Mouse (Mus musculus) MEL (cell line): ENCODE measurements at regions not wholly inside any gene's neighbourhood (a gene's known extent, or its start where the extent isn't known, plus 50 kb on each side); places are given as distances from the start of the nearest gene placed in this dataset.

Source experiments
- DNase-seq: peaks from one replicate; pipeline ENCODE4 v3.0.0; 2011; ENCODE audit warnings: low read depth, low spot score
- H3K27ac ChIP-seq: 2 replicates; pipeline ENCODE4 v1.5.1; 2012; ENCODE audit warnings: low read depth, mild to moderate bottlenecking, control low read depth, low read length, moderate library complexity; ENCODE audit not compliant: control insufficient read depth
- H3K27me3 ChIP-seq, 2 experiments: fragments of 150-350 bp in 1 of 2; sonication (generic) in 1 of 2; 2 replicates each; pipeline ENCODE4 v1.6.1; 2012; ENCODE audit warnings: low read length in 2 of 2, mild to moderate bottlenecking in 2 of 2, improper control_type of control experiment in 1 of 2, moderate library complexity in 1 of 2; ENCODE audit not compliant: insufficient read depth in 2 of 2, control insufficient read depth in 1 of 2
- H3K36me3 ChIP-seq, 2 experiments: 2 replicates each; pipeline ENCODE4 v1.6.1; 2012 to 2014; ENCODE audit warnings: low read length in 2 of 2, improper control_type of control experiment in 1 of 2, inconsistent platforms in 1 of 2, mild to moderate bottlenecking in 1 of 2; ENCODE audit not compliant: insufficient read depth in 2 of 2, control insufficient read depth in 1 of 2
- H3K4me1 ChIP-seq, 2 experiments: fragments of 150-350 bp in 1 of 2; sonication (generic) in 1 of 2; 2 replicates each; pipeline ENCODE4 v1.6.1; 2012; ENCODE audit warnings: low read length in 2 of 2, improper control_type of control experiment in 1 of 2, mild to moderate bottlenecking in 1 of 2; ENCODE audit not compliant: insufficient read depth in 2 of 2, control insufficient read depth in 1 of 2
- H3K4me3 ChIP-seq, 2 experiments: fragments of 150-350 bp in 1 of 2; sonication (generic) in 1 of 2; 2 replicates each; pipeline ENCODE4 v1.5.1; 2012; ENCODE audit warnings: low read depth in 2 of 2, low read length in 2 of 2, mild to moderate bottlenecking in 2 of 2, moderate library complexity in 2 of 2, control low read depth in 1 of 2, improper control_type of control experiment in 1 of 2; ENCODE audit not compliant: control insufficient read depth in 1 of 2, insufficient read depth in 1 of 2
- H3K79me2 ChIP-seq: 2 replicates; pipeline ENCODE4 v1.6.1; 2012; ENCODE audit warnings: mild to moderate bottlenecking, low read length, moderate library complexity; ENCODE audit not compliant: control insufficient read depth, poor library complexity, insufficient read depth
- H3K9ac ChIP-seq: 2 replicates; pipeline ENCODE4 v1.6.1; 2012; ENCODE audit warnings: low read depth, mild to moderate bottlenecking, control low read depth, low read length, moderate library complexity; ENCODE audit not compliant: control insufficient read depth, poor library complexity, severe bottlenecking
- H3K9me3 ChIP-seq: fragments of 150-350 bp; sonication (generic); replicated peaks from 2 replicates; pipeline ENCODE4 v1.6.1; 2012; ENCODE audit warnings: mild to moderate bottlenecking, low read length, improper control_type of control experiment, moderate library complexity; ENCODE audit not compliant: insufficient read depth
- BHLHE40 ChIP-seq: IDR thresholded peaks from 2 replicates; pipeline ENCODE4 v1.6.1; 2012; ENCODE audit warnings: low read depth, mild to moderate bottlenecking, inconsistent platforms, low read length, improper control_type of control experiment, borderline replicate concordance
- ELF1 ChIP-seq: IDR thresholded peaks from 2 replicates; pipeline ENCODE4 v1.6.1; 2014; ENCODE audit warnings: low read depth, mild to moderate bottlenecking, inconsistent platforms, low read length, improper control_type of control experiment, moderate library complexity
- GATA1 ChIP-seq: IDR thresholded peaks from 2 replicates; pipeline ENCODE4 v1.6.1; 2011; ENCODE audit warnings: low read depth, low read length, improper control_type of control experiment
- HCFC1 ChIP-seq: IDR thresholded peaks from 2 replicates; pipeline ENCODE4 v1.6.1; 2012; ENCODE audit warnings: low read depth, mild to moderate bottlenecking, inconsistent platforms, low read length, improper control_type of control experiment, moderate library complexity
- MEF2A ChIP-seq: IDR thresholded peaks from 2 replicates; pipeline ENCODE4 v1.6.1; 2014; ENCODE audit warnings: low read depth, mild to moderate bottlenecking, inconsistent platforms, low read length, improper control_type of control experiment; ENCODE audit not compliant: poor library complexity, insufficient replicate concordance, severe bottlenecking; ENCODE audit errors: extremely low read depth
- MXI1 ChIP-seq: IDR thresholded peaks from 2 replicates; pipeline ENCODE4 v1.6.1; 2011; ENCODE audit warnings: mild to moderate bottlenecking, low read depth, low read length, improper control_type of control experiment
- MYB ChIP-seq: IDR thresholded peaks from 2 replicates; pipeline ENCODE4 v1.6.1; 2011; ENCODE audit warnings: mild to moderate bottlenecking, low read depth, low read length, improper control_type of control experiment
- POLR2AphosphoS2 ChIP-seq: IDR thresholded peaks from 2 replicates; pipeline ENCODE4 v1.6.1; 2011; ENCODE audit warnings: low read length, improper control_type of control experiment
- POLR2AphosphoS5 ChIP-seq: IDR thresholded peaks from 2 replicates; pipeline ENCODE4 v1.6.1; 2012; ENCODE audit warnings: low read depth, borderline replicate concordance, mild to moderate bottlenecking, inconsistent platforms, low read length, moderate library complexity, mixed read lengths
- TCF12 ChIP-seq: IDR thresholded peaks from 2 replicates; pipeline ENCODE4 v1.6.1; 2014; ENCODE audit warnings: low read depth, mild to moderate bottlenecking, inconsistent platforms, low read length, improper control_type of control experiment, moderate library complexity
- ZC3H11A ChIP-seq: IDR thresholded peaks from 2 replicates; pipeline ENCODE4 v1.6.1; 2012; ENCODE audit warnings: low read depth, mild to moderate bottlenecking, inconsistent platforms, low read length, improper control_type of control experiment

- Histone ChIP-seq H3K9me3 (no peaks in the 10 kb centered on the region), H3K4me3 (no peak overlapping the region), H3K9ac (no peak overlapping the region), H3K4me1 (no peaks in the 10 kb centered on the region), H3K27me3 (no peaks in the 10 kb centered on the region), H3K27ac (no peak overlapping the region), H3K36me3 (no peaks in the 10 kb centered on the region), H3K79me2 (no peaks in the 10 kb centered on the region)
- DNase-seq: no peak
- TF ChIP-seq BHLHE40: no peak
- no peak for TF ChIP-seq MEF2A
- TF ChIP-seq MXI1: no peak
Measured at GRCm38 (mm10) chr16:86000846-86001245, 99.2 kb upstream of the Adamts5 start.

- no peaks in the 10 kb centered on the region for H3K9me3 ChIP-seq
- H3K4me3 ChIP-seq: no peak overlapping the region
- H3K27me3 ChIP-seq: no peaks in the 10 kb centered on the region
- no peak overlapping the region for H3K9ac ChIP-seq
- DNase-seq: no peak
- no peaks in the 10 kb centered on the region for H3K79me2 ChIP-seq
- TF ChIP-seq POLR2AphosphoS5 (no peak), TCF12 (no peak), ZC3H11A (no peak), MYB (no peak), POLR2AphosphoS2 (no peak), GATA1 (no peak), ELF1 (no peak)
- TF ChIP-seq, all 39 proteins: peak for 0
- H3K36me3 ChIP-seq: no peaks in the 10 kb centered on the region
- H3K27ac ChIP-seq: no peak overlapping the region
- no peaks in the 10 kb centered on the region for H3K4me1 ChIP-seq
Measured at GRCm38 (mm10) chr16:85985841-85986240, 84.2 kb upstream of the Adamts5 start.

- no peaks in the 10 kb centered on the region for H3K79me2 ChIP-seq
- DNase-seq: no peak
- no peak overlapping the region for H3K27ac ChIP-seq
- H3K9me3 ChIP-seq: no peaks in the 10 kb centered on the region
- no peak overlapping the region for H3K4me3 ChIP-seq
- no peaks in the 10 kb centered on the region for H3K36me3 ChIP-seq
- TF ChIP-seq HCFC1: no peak
- H3K9ac ChIP-seq: no peak overlapping the region
- H3K4me1 ChIP-seq: no peaks in the 10 kb centered on the region
- H3K27me3 ChIP-seq: no peaks in the 10 kb centered on the region
Measured at GRCm38 (mm10) chr16:85977102-85977501, 75.5 kb upstream of the Adamts5 start.
